Mouse (Mus musculus): ENCODE measurements around the gene Rufy3. TPM values are rescaled to one million over a fixed set of nuclear protein-coding genes. Genes with fewer than 3 reads are reported as not detected.

Gene Rufy3
- polyA plus RNA-seq, 1 experiment from 2014 or later = 262 TPM

DNA sequence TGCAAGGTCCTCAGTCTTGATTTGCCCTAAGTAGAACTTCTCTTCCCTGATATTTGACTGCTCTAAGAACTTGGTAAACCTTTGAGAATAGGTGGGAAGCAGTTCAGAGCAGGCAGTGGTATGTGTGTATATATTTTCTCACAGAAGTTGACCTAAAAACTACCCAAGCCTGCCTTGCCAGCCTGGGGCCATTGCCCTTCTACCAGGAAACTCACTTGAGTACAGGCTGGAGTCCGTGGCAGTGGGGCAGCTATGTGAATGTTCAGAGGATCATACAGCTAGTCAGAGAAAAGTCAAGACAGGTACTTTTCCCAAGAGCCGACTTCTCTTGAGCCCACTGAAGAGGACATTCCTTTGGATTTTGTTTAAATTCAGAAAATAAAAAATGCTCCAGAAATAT, 80.1 kb downstream of the Rufy3 start:
- H3K4me3 ChIP-seq = no peak overlapping the region
- H3K27me3 ChIP-seq = no peaks in the 10 kb centered on the region
- H3K27ac ChIP-seq (replicated peaks) = no peak overlapping the region
- H3K4me2 ChIP-seq (replicated peaks) = no peak overlapping the region
- H3K36me3 ChIP-seq = peaks cover 87% of the 10 kb centered on the region
- H3K9ac ChIP-seq (replicated peaks) = no peak overlapping the region
- no peaks in the 10 kb centered on the region for H3K9me3 ChIP-seq
- no peaks in the 10 kb centered on the region for H3K4me1 ChIP-seq
- no peak for ATAC-seq (replicated peaks)
- 94% methylated on average over 2 of the region's 2 CpGs for WGBS

DNA sequence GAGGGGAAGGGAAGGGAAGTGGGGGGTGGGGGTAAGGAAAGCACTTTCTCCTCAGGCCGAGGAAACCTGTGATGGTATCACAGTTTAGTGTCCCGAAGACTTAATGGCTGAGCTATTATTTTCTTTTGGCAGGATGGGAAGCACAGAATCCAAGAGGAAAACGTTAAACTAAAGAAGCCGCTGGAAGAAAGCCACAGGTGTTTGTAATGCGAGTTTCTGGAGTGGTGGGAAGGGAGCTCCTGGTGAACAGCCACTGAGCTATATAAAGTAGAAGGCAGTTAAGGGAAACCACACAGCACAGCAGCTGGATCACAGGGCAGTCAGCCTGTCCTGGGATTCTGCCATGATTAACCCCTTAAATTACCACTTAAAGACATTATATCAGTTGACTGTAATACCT, 80.6 kb downstream of the Rufy3 start:
- Histone ChIP-seq H3K9me3 (no peaks in the 10 kb centered on the region), H3K36me3 (peaks cover 91% of the 10 kb centered on the region), H3K4me3 (no peak overlapping the region), H3K27me3 (no peaks in the 10 kb centered on the region), H3K4me2 (replicated peaks) (no peak overlapping the region), H3K9ac (replicated peaks) (no peak overlapping the region), H3K4me1 (no peaks in the 10 kb centered on the region), H3K27ac (replicated peaks) (no peak overlapping the region)
- ATAC-seq (replicated peaks) = no peak
- WGBS = 80% methylated on average over 5 of the region's 5 CpGs

DNA sequence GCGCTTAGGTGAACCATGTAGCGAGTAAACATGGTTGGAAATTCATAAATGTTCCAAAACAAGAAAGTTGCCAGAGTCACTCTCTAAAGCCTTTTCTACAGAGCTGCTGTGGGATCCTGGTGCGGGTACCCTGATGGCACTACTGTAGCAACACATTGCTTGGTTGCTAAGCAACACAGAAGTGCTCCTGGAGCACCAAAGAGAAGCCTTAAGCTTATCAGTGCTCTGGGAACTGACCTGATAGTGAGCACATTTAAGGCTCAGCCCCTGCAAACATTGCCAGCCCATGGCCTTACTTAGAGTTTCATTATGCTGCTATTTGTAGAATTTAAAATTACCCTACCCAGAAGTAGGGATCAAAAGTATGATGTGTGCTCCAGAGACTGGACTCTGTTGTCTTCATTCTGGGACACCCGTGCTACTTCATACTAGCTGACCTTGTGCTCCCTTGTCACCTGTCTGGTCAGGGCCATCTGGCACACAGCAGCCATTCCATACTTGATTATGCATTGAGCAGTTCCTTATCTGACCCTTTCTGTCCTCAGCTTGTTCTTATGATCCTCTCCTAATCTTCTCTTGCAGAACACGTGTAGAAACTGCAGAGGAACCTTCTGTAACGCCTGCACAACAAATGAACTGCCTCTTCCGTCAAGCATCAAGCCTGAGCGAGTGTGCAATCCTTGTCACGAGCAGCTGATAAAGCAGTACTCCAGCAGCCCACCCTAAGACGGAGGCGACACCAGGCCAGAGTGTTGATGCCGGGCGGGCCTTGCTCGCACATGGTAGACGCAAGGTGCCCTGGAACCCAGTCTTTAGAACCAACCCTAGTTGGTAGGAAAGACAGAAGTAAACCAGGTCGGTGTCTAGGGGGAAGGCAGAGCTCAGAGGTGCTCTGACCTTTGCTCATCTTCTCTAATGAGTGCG, 84.7 kb downstream of the Rufy3 start:
- Histone ChIP-seq H3K4me3 (no peak overlapping the region), H3K36me3 (peaks cover 85% of the 10 kb centered on the region), H3K27ac (replicated peaks) (no peak overlapping the region), H3K9me3 (no peaks in the 10 kb centered on the region), H3K4me2 (replicated peaks) (no peak overlapping the region), H3K4me1 (no peaks in the 10 kb centered on the region), H3K27me3 (no peaks in the 10 kb centered on the region), H3K9ac (replicated peaks) (no peak overlapping the region)
- ATAC-seq (replicated peaks) = no peak
- 94% methylated on average over 17 of the region's 17 CpGs for whole genome bisulfite sequencing

DNA sequence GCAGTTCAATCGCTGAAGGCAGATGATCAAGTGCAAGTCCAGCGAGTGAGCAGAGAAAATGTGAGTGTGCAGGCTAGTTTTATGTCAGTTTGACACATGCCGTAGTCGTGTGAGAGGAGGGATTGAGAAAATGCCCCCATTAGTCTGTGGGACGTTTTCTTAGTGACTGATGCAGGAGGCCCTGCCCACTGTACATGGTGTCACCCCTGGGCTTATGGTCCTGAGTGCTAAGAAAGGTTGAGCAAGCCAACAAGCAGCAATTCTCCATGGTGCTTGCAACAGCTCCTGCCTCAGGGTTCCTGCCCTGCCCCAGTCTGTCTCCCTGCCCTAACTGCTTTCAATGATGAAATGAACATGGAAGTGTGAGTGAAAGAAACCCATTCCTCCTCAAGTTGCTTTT, 87.7 kb downstream of the Rufy3 start:
- ATAC-seq (replicated peaks) = no peak
- no peaks in the 10 kb centered on the region for H3K27me3 ChIP-seq
- WGBS = 82% methylated on average over 5 of the region's 5 CpGs
- no peak overlapping the region for H3K9ac ChIP-seq (replicated peaks)
- H3K9me3 ChIP-seq = no peaks in the 10 kb centered on the region
- no peak overlapping the region for H3K4me2 ChIP-seq (replicated peaks)
- H3K4me3 ChIP-seq = no peak overlapping the region
- H3K36me3 ChIP-seq = peaks cover 74% of the 10 kb centered on the region
- H3K4me1 ChIP-seq = no peaks in the 10 kb centered on the region
- no peak overlapping the region for H3K27ac ChIP-seq (replicated peaks)

DNA sequence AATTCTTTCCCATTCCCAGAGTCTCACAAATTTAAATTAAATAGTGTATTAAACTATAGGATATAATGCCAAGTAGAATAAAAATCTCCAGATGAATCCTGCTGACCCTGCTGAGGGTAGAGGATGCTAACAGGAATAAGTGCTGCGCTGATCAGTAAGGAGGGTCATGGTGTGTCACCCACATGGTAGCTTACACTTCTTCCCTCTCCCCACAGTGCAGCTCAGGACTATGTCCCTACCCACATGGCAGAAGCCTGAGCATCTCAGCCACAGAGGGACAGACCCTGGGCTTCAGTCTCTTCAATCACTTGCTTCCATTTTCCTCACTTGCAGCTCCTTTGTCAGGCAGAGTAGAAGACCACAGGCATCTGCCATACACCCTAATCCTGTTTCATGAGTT, 93.0 kb downstream of the Rufy3 start:
- Histone ChIP-seq H3K27ac (replicated peaks) (no peak overlapping the region), H3K36me3 (peaks cover 60% of the 10 kb centered on the region), H3K4me3 (no peak overlapping the region), H3K9me3 (no peaks in the 10 kb centered on the region), H3K9ac (replicated peaks) (no peak overlapping the region), H3K27me3 (no peaks in the 10 kb centered on the region), H3K4me2 (replicated peaks) (no peak overlapping the region), H3K4me1 (no peaks in the 10 kb centered on the region)
- ATAC-seq (replicated peaks) = 0 out of 2 replicates have a peak, but pooled peaks have one; percentile 14
- 92% methylated on average over 1 of the region's 1 CpGs for WGBS

DNA sequence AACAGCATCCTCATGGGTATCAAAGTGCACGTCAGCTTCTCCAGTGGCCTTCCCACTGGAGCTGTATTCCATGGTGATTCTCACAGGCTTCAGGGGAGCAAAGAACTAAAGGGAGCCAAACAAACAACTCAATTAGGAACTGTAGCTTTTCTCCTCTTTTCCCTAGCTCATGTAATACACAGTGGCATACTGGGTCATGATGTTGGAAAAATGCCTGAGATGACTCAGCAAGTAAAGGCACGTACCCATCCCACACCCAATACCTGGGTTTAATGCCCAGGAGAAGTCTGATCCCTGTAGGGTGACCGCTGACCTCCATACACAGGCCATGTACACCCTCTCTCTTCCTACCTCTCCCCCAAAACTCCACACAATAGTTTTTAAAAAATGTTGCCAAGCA, 98.3 kb downstream of the Rufy3 start:
- no peak for ATAC-seq (replicated peaks)
- 95% methylated on average over 3 of the region's 3 CpGs for WGBS
- no peak overlapping the region for H3K4me3 ChIP-seq
- no peak overlapping the region for H3K4me2 ChIP-seq (replicated peaks)
- H3K27me3 ChIP-seq = no peaks in the 10 kb centered on the region
- peaks cover 77% of the 10 kb centered on the region for H3K36me3 ChIP-seq
- no peaks in the 10 kb centered on the region for H3K4me1 ChIP-seq
- no peak overlapping the region for H3K27ac ChIP-seq (replicated peaks)
- no peaks in the 10 kb centered on the region for H3K9me3 ChIP-seq
- H3K9ac ChIP-seq (replicated peaks) = no peak overlapping the region

DNA sequence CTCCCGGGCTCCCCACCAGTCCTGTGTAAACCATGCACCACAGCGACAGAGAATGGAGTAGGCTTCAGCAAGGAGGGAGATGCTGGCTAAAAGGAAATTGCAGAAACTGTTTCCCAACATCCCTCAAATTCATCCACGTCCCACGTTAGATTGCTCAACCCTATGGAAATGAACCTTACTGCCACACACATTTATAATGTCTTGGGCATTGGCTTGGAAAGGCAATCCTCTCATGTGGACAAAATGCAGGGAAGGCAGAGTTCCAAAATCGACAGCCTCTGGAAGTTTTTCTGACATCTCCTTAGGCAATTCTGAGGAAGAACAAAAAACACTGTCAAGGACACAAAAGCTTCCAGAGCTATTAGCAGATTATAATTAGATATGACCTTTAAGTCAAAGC, 99.0 kb downstream of the Rufy3 start:
- WGBS = 83% methylated on average over 5 of the region's 5 CpGs
- H3K9me3 ChIP-seq = no peaks in the 10 kb centered on the region
- peaks cover 77% of the 10 kb centered on the region for H3K36me3 ChIP-seq

DNA sequence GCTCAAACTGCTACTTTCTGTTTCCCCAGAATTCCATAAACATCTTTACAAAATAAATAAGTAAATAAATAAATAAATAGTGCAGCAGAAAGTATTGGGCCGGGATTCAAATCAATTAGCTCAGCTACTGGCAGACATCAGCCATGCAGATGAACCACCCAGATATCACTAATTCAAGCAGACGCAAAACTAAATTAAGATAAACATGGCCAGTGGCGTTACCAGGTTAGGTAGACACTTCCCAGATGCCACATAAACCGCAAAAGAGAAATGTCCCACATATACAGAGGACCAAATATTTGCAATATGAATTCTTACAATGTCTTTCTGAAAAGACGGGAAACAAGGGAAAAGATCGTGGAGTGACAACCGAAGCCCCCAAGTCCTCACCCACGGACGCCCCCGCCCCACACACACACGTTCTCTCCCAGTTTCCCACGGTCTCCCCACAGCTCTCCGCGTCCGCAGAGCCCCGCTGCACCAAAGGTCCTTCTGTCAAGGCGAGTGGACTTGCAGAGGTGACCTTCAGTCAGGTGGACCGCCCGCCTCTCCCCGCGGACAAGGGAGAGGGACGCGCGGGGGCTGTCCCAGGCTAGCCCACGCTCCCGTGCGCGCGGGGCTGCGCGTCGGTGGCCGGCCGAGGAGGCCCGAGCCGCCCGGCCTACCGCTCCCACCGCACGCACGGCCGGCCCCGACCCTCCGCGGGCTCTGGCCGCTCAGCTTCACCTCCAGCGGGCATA, 110.0 kb downstream of the Rufy3 start:
- Histone ChIP-seq H3K27ac (replicated peaks) (peak overlapping the region; percentile 97), H3K4me3 (peak overlapping the region; percentile 87), H3K27me3 (no peaks in the 10 kb centered on the region), H3K9ac (replicated peaks) (peak overlapping the region; percentile 92), H3K9me3 (no peaks in the 10 kb centered on the region), H3K36me3 (peaks cover 30% of the 10 kb centered on the region), H3K4me2 (replicated peaks) (peak overlapping the region; percentile 80), H3K4me1 (peaks cover 31% of the 10 kb centered on the region)
- peak; percentile 59 for ATAC-seq (replicated peaks)
- WGBS = under 1% methylated on average over 47 of the region's 47 CpGs

More for the DNA sequence above, 99.0 kb downstream of the Rufy3 start:
- H3K4me1 ChIP-seq = no peaks in the 10 kb centered on the region
- no peaks in the 10 kb centered on the region for H3K27me3 ChIP-seq
- H3K27ac ChIP-seq (replicated peaks) = no peak overlapping the region
- no peak overlapping the region for H3K4me3 ChIP-seq
- H3K4me2 ChIP-seq (replicated peaks) = no peak overlapping the region
- ATAC-seq (replicated peaks) = no peak
- H3K9ac ChIP-seq (replicated peaks) = no peak overlapping the region

DNA sequence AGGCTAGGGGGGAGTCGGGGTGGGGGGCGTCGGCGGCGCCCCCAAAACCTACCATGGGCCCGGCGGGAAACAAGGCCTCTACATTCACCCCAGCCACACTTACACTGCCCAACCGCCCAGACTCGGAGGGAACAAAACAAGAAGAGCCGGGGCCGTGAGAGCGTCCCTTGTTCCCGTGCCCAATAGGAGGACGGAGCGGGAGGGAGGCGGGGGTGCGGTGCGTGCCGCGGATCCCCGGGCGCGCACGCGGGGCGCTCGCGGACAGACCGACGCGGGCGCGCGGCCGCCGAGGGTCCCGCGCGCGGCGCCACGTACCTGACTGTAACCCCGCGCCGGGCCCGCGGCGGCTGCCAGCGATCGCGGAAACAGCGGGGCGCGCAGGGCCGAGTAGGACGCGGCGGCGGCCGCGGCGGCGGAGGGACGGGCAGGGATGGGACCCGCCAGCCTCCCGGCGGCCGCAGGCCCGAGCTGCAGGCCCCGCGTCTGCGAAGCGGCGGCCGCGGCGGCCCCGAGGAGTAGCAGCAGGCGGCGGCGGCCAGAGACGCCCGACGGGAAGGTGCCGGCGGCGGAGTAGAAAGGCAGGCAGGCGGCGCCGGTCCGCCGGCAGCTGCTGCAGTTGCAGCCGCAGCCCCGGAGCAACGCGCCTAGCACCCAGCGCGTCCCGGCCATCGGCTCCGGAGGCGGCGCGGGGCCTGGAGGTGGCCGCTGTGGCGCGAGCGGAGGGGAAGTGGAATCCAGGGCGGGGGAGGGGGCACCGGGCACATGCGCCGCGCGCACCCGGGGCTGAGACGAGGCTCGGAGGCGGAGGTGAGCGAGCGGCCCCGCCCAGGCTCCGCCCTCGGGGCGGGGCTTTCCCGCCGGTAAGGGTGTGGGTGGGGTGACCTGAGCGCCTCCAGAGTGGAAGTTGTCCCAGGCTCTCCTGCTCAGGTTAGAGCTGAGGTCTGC, 110.9 kb downstream of the Rufy3 start, which contains the start of gene Grsf1:
Gene Grsf1, minus strand, starts transcription at position 729 of the 945 bp plus-strand sequence.
- peaks cover 22% of the 10 kb centered on the region for H3K36me3 ChIP-seq
- peak within 1 kb of the TSS; percentile 97 for H3K27ac ChIP-seq (replicated peaks)
- WGBS = under 1% methylated on average over 119 of the region's 127 CpGs
- peak within 1 kb of the TSS; percentile 92 for H3K9ac ChIP-seq (replicated peaks)
- peak within 1 kb of the TSS; percentile 87 for H3K4me3 ChIP-seq
- ATAC-seq (replicated peaks) = peak; percentile 92
- peaks cover 31% of the 10 kb centered on the region for H3K4me1 ChIP-seq
- no peaks in the 10 kb centered on the region for H3K9me3 ChIP-seq
- no peaks in the 10 kb centered on the region for H3K27me3 ChIP-seq
- H3K4me2 ChIP-seq (replicated peaks) = peak within 1 kb of the TSS; percentile 80

DNA sequence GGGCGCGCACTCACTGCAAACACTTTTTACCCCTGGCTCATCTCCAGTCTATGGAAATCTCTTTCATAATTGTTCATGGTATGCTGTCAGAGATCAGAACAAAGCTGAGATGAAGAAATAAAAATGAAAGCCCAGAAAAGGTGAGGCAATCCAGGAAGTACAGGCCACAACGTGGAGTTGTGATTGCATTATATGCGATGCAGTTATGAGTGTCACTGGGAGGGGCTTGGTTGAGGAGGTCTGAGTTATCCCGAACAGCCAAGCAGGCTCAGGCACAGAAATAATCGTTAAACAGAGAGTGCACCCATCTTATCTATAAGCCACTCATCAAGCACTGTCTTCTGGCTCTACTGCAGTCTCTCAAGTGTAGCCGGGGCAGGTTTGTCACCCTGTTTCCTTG, 114.1 kb downstream of the Rufy3 start:
- Histone ChIP-seq H3K9ac (replicated peaks) (no peak overlapping the region), H3K4me3 (no peak overlapping the region), H3K4me2 (replicated peaks) (no peak overlapping the region), H3K36me3 (no peaks in the 10 kb centered on the region), H3K9me3 (no peaks in the 10 kb centered on the region), H3K27me3 (no peaks in the 10 kb centered on the region), H3K4me1 (peaks cover 19% of the 10 kb centered on the region), H3K27ac (replicated peaks) (no peak overlapping the region)
- no peak for ATAC-seq (replicated peaks)
- WGBS = 56% methylated on average over 7 of the region's 7 CpGs

DNA sequence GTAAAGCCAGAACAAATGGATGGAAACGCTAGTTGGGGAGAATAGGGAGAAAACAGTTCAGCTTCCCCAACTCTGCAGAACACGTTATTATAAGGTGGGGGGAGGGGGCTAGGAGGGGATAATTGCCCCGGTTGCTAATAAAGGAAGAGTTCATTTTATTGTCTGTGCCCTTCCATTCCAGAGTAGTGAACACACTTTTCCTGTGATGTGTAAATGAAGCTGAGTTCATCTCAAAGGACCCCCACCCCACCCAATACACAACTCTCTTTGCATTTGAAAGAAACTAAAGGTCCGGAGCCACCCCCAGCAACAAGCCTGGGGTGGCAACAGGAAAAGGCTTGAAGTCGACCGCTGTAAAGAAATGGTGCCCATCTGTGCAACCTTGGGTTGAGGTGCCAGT, 114.5 kb downstream of the Rufy3 start:
- H3K9me3 ChIP-seq = no peaks in the 10 kb centered on the region
- H3K9ac ChIP-seq (replicated peaks) = no peak overlapping the region
- H3K4me3 ChIP-seq = no peak overlapping the region
- peaks cover 15% of the 10 kb centered on the region for H3K4me1 ChIP-seq
- no peaks in the 10 kb centered on the region for H3K36me3 ChIP-seq
- no peak overlapping the region for H3K27ac ChIP-seq (replicated peaks)
- no peak overlapping the region for H3K4me2 ChIP-seq (replicated peaks)
- H3K27me3 ChIP-seq = no peaks in the 10 kb centered on the region
- 13% methylated on average over 6 of the region's 6 CpGs for WGBS
- no peak for ATAC-seq (replicated peaks)

All from forebrain, embryonic 15.5 days (tissue).